Mouse (Mus musculus): ENCODE measurements around the gene Lrrc49. TPM values are rescaled to one million over a fixed set of nuclear protein-coding genes. Genes with fewer than 3 reads are reported as not detected.

The Lrrc49 gene
- total RNA-seq, 1 experiment from 2014 or later: 0.58 TPM

DNA sequence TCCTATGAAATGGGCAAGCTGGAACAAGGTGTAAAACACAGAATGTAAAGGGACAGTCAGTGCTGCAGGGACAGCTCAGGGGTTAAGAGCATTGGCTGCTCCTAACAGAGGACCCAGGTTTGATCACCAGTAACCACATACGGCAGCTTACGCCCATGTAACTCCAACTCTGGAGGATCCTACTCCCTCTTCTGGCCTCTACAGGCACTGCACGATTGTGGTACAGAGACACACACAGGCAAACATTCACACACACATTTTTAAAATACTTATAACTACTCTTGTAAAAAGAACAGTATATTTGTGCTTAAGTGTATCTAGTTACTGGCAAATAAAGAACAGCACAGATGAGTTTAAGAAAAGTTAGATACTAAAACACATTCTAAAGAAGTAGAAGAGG, 7.0 kb downstream of the Lrrc49 start:
- no peak for ATAC-seq (ENCODE audit: extremely low read depth, insufficient number of reproducible peaks, low FRiP score, poor library complexity, severe bottlenecking)

DNA sequence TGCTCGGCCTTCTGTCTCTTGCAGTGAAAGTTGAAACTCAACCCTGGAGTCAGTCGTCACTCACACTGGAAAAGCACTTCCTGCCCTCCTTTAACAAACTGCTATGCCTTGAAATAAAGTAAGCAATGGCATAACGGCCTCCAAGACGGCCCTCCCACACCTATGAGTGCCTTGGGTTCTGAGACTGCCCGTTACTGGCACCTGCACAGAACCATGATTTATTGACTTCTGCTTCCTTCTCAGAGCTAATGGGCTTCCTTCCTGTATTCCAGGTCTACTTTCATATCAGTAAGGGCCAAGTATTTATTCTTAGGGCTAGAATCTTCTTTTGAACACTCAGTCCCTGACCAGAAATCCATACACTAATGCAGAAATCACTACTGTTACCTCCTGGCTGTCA, 9.0 kb downstream of the Lrrc49 start:
- no peak for ATAC-seq (ENCODE audit: extremely low read depth, insufficient number of reproducible peaks, low FRiP score, poor library complexity, severe bottlenecking)

DNA sequence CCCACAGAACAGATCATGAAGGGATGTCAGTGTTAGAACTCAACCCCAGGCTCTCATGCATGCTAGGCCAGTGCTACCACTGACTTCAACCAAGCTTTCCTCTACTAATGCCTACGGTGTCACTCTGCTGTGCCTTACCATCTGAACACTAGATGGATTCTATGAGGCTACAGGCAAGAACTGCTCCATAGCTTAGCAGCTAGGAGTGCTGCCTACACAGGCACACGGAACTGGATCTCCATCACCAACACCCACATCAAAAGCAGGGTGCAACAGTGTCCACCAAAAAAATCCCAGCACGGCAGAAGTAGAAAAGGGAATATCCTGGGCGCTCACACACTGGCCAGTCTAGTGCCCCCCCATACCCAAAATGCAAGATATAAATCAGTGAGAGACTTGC, 11.5 kb downstream of the Lrrc49 start:
- no peak for ATAC-seq (ENCODE audit: extremely low read depth, insufficient number of reproducible peaks, low FRiP score, poor library complexity, severe bottlenecking)

DNA sequence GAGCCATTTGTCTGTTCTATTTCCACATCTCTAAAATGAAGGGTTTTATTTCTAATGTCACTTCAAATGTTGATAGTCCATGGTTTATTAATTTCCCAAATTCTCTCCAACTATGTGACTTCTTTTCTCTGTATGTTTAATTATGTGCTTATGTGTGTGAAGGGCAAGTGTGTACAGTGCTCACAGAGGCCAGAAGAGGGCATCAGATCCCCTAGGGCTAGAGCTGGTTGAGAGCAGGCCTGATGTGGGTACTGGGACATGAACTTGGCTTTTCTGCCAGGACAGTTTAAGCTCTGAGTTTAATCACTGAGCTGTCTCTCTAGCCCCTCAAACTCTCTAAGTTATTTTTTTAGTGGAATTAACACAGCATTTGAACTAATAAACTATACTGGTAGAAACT, 13.2 kb downstream of the Lrrc49 start:
- ATAC-seq (ENCODE audit: extremely low read depth, insufficient number of reproducible peaks, low FRiP score, poor library complexity, severe bottlenecking): no peak

GRCm38 (mm10) chr9:60672568-60672967, 15.4 kb downstream of the Lrrc49 start:
- no peak for ATAC-seq (ENCODE audit: extremely low read depth, insufficient number of reproducible peaks, low FRiP score, poor library complexity, severe bottlenecking)

DNA sequence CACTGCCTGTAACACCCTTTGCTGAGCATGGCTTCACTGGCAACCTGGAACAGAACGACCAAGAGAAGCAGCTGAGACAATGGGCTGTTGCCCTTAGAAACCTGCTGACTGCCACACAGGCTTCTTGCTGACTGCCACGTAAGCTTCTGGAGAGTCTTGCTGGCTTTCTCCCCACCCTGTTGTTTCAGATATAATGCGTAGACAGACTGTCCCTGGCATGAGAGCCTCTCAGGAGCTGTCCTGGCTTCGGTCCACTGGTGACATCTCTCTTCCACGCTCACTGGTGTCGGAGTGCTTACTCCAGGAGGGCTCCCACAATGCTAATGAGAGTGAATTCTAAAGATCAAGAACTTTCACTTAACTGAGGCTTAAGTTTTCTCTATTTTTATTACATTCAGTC, 19.1 kb downstream of the Lrrc49 start:
- no peak for ATAC-seq (ENCODE audit: extremely low read depth, insufficient number of reproducible peaks, low FRiP score, poor library complexity, severe bottlenecking)

GRCm38 (mm10) chr9:60665535-60665934, 22.4 kb downstream of the Lrrc49 start:
- ATAC-seq (ENCODE audit: extremely low read depth, insufficient number of reproducible peaks, low FRiP score, poor library complexity, severe bottlenecking): no peak

GRCm38 (mm10) chr9:60664866-60665265, 23.1 kb downstream of the Lrrc49 start:
- no peak for ATAC-seq (ENCODE audit: extremely low read depth, insufficient number of reproducible peaks, low FRiP score, poor library complexity, severe bottlenecking)

- no peak for ATAC-seq (ENCODE audit: extremely low read depth, insufficient number of reproducible peaks, low FRiP score, poor library complexity, severe bottlenecking)
Measured at GRCm38 (mm10) chr9:60664385-60664784, 23.6 kb downstream of the Lrrc49 start.

DNA sequence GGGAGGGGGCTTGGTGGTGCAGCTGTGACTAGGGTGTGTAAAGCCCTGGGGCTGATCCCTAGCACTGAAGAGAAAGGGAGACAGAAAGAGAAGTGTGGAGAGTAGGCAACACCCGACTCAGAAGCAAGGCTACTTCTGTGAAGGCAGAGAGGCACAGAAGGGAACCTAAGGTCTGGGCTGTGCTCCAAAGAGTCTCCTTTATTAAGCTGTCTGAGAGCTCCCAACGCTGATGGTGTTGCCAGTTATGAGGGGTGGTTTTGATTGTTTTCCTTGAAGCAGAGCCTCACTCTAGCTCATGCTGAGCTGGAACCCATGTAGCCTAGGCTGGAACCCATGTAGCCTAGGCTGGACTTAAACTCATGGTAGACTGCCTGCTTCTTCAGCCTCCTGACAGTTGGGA, 25.0 kb downstream of the Lrrc49 start:
- no peak for ATAC-seq (ENCODE audit: extremely low read depth, insufficient number of reproducible peaks, low FRiP score, poor library complexity, severe bottlenecking)

- ATAC-seq (ENCODE audit: extremely low read depth, insufficient number of reproducible peaks, low FRiP score, poor library complexity, severe bottlenecking): no peak
Measured at GRCm38 (mm10) chr9:60653582-60653981, 34.4 kb downstream of the Lrrc49 start.

DNA sequence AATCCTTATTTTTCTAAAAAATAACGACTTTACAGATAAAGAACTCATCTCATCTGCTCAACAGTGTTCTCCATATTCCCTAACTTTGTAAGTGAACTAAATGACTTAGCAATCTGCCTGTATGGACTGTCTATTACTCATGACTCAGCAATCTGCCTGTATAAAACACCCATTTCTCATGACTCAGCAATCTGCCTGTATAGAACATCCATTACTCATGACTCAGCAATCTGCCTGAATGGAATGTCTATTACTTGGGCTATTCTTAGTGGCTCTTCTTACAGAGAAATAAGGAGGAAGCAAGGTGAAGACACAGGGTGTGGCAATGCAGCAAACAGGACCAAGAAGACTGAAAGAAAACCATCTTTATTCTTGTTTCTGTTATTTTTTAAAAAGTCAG, 34.8 kb downstream of the Lrrc49 start:
- ATAC-seq (ENCODE audit: extremely low read depth, insufficient number of reproducible peaks, low FRiP score, poor library complexity, severe bottlenecking): no peak

DNA sequence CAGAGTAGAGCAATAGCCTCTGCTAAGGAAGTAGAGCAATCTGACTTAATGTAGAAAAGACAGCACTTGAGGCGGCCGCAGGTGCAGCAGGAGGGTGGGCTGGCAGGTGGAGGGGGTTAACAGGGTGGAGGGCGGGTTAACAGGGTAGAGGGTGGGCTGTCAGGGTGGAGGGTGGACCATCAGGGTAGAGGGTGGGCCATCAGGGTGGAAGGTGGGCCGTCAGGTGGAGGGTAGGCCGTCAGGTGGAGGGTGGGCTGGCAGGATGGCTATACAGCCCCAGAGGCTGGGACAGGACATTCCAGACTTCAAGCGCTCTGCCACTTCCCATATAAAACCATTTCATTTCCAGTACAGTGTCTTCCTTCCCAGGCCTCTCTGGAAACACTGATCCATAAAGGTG, 37.7 kb downstream of the Lrrc49 start:
- ATAC-seq (ENCODE audit: extremely low read depth, insufficient number of reproducible peaks, low FRiP score, poor library complexity, severe bottlenecking): no peak

GRCm38 (mm10) chr9:60648981-60649975, 38.7 kb downstream of the Lrrc49 start:
- no peak for ATAC-seq (ENCODE audit: extremely low read depth, insufficient number of reproducible peaks, low FRiP score, poor library complexity, severe bottlenecking)

- no peak for ATAC-seq (ENCODE audit: extremely low read depth, insufficient number of reproducible peaks, low FRiP score, poor library complexity, severe bottlenecking)
Measured at GRCm38 (mm10) chr9:60633601-60634000, 54.4 kb downstream of the Lrrc49 start.

GRCm38 (mm10) chr9:60626311-60626791, 61.6 kb downstream of the Lrrc49 start:
- no peak for ATAC-seq (ENCODE audit: extremely low read depth, insufficient number of reproducible peaks, low FRiP score, poor library complexity, severe bottlenecking)

GRCm38 (mm10) chr9:60625895-60626294, 62.1 kb downstream of the Lrrc49 start:
- no peak for ATAC-seq (ENCODE audit: extremely low read depth, insufficient number of reproducible peaks, low FRiP score, poor library complexity, severe bottlenecking)

- no peak for ATAC-seq (ENCODE audit: extremely low read depth, insufficient number of reproducible peaks, low FRiP score, poor library complexity, severe bottlenecking)
Measured at GRCm38 (mm10) chr9:60616946-60617345, 71.0 kb downstream of the Lrrc49 start.

- ATAC-seq (ENCODE audit: extremely low read depth, insufficient number of reproducible peaks, low FRiP score, poor library complexity, severe bottlenecking): no peak
Measured at GRCm38 (mm10) chr9:60616359-60616758, 71.6 kb downstream of the Lrrc49 start.

DNA sequence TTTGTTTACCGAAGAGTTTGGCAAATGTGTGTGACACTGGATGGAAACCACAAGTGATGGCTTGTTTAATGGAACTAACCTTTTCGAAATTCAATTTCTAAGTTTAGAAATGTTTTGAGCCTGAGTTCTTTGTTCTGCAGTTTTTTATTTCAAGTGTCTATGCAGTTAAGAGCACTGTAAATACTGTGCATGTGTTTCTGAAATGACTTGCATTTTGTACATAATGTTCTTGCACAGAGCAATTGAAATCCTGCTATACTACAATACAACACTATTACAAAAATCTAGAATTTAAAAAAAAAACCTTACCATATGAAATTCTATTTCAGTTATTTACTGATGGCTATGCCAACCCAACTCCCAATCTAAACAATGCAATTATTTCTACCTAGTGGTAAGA, 75.7 kb downstream of the Lrrc49 start:
- no peak for ATAC-seq (ENCODE audit: extremely low read depth, insufficient number of reproducible peaks, low FRiP score, poor library complexity, severe bottlenecking)

DNA sequence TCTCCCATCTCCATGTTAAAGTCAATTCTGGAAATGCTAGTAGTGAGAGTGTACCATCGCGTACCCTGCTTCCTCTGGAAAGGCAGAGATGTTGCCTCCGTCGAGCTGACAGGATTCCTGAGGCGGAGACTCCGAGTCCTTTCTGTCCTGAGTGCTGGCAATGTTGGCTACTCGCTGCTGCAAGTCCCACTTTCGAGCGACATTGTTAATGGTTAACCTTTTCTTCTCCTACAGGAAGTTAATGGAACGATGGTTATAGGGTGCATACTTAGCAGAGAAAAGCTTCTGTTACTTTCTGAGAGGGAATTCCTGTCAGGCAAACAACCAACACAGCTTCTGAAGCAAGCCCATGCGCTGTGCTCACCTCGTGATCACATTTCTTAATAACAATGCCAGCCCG, 77.8 kb downstream of the Lrrc49 start:
- no peak for ATAC-seq (ENCODE audit: extremely low read depth, insufficient number of reproducible peaks, low FRiP score, poor library complexity, severe bottlenecking)

Data from neutrophil, adult 5-6 weeks (primary cell).